Mouse (Mus musculus) mouse embryonic stem cell (cell line): ENCODE data around the gene Vax1.

Source experiments
- in situ Hi-C, 2 experiments: fragments of 300-500 bp; cut with MboI; formaldehyde crosslinking; loops; 1 replicate in 1 of 2; 3 replicates in 1 of 2; pipeline ENCODE4 v1.14.3; 2019 to 2020; ENCODE audit warnings: low sequenced_read_pairs in 2 of 2, low pct_unique_long_range_greater_than_20kb in 1 of 2, mixed read lengths in 1 of 2; ENCODE audit not compliant: unreplicated experiment in 1 of 2

Vax1 gene

GRCm38 (mm10) chr19:59128531-59129204 is 41.2 kb downstream of the Vax1 start:
- in situ Hi-C loops, result no loop called here

- in situ Hi-C loops, result no loop called here
These were observed 42.4 kb downstream of the Vax1 start for GRCm38 (mm10) chr19:59127424-59127823.
